Mouse (Mus musculus) layer of hippocampus, postnatal 10 days (tissue): ENCODE data around the gene Rbfox1. TPM values are rescaled to one million over a fixed set of nuclear protein-coding genes. Genes with fewer than 3 reads are reported as not detected.

ENCODE experiments used
- DNase-seq, 2 experiments: peaks; one replicate each; pipeline ENCODE4 v3.0.0; 2021; ENCODE audit warnings: low spot score in 2 of 2
- total RNA-seq, 2 experiments: library from RNA; stranded (reverse); gene quantifications; 2 replicates each; pipeline ENCODE4 v1.2.3; 2021

The Rbfox1 gene
- total RNA-seq, 2 experiments from 2014 or later: 275 to 280 TPM

- no peak for DNase-seq
These were observed 1322.4 kb downstream of the Rbfox1 start for GRCm38 (mm10) chr16:7207599-7207998.

GRCm38 (mm10) chr16:7212756-7213155 is 1327.6 kb downstream of the Rbfox1 start:
- no peak for DNase-seq

GRCm38 (mm10) chr16:7223265-7223664 is 1338.1 kb downstream of the Rbfox1 start:
- DNase-seq: no peak

GRCm38 (mm10) chr16:7226000-7226399 is 1340.8 kb downstream of the Rbfox1 start:
- DNase-seq: peak; percentile 66 to 74

- no peak for DNase-seq
These were observed 1343.1 kb downstream of the Rbfox1 start for GRCm38 (mm10) chr16:7228246-7228645.

- DNase-seq: no peak
These were observed 1344.1 kb downstream of the Rbfox1 start for GRCm38 (mm10) chr16:7229232-7229631.

- no peak for DNase-seq
These were observed 1356.5 kb downstream of the Rbfox1 start for GRCm38 (mm10) chr16:7241627-7242026.

- DNase-seq: no peak
These were observed 1357.3 kb downstream of the Rbfox1 start for GRCm38 (mm10) chr16:7242501-7242900.

- DNase-seq: no peak
These were observed 1359.2 kb downstream of the Rbfox1 start for GRCm38 (mm10) chr16:7244382-7244781.

- no peak for DNase-seq
These were observed 1366.5 kb downstream of the Rbfox1 start for GRCm38 (mm10) chr16:7251696-7252095.

GRCm38 (mm10) chr16:7257366-7257765 is 1372.2 kb downstream of the Rbfox1 start:
- no peak for DNase-seq

GRCm38 (mm10) chr16:7263261-7263660 is 1378.1 kb downstream of the Rbfox1 start:
- DNase-seq: no peak

- no peak for DNase-seq
These were observed 1380.6 kb downstream of the Rbfox1 start for GRCm38 (mm10) chr16:7265715-7266114.

- no peak for DNase-seq
These were observed 1390.3 kb downstream of the Rbfox1 start for GRCm38 (mm10) chr16:7275501-7275900.

GRCm38 (mm10) chr16:7275901-7276300 is 1390.7 kb downstream of the Rbfox1 start:
- DNase-seq: no peak

- no peak for DNase-seq
These were observed 1394.4 kb downstream of the Rbfox1 start for GRCm38 (mm10) chr16:7279544-7279943.

- peak; percentile 43 to 52 for DNase-seq
These were observed 1397.1 kb downstream of the Rbfox1 start for GRCm38 (mm10) chr16:7282257-7282656.

- no peak for DNase-seq
These were observed 1408.0 kb downstream of the Rbfox1 start for GRCm38 (mm10) chr16:7292985-7293805.

- DNase-seq: no peak
These were observed 1417.3 kb downstream of the Rbfox1 start for GRCm38 (mm10) chr16:7302416-7302815.

GRCm38 (mm10) chr16:7329196-7329595 is 1444.0 kb downstream of the Rbfox1 start:
- no peak for DNase-seq

- no peak for DNase-seq
These were observed 1456.0 kb downstream of the Rbfox1 start for GRCm38 (mm10) chr16:7341186-7341585.

- no peak for DNase-seq
These were observed 1460.1 kb downstream of the Rbfox1 start for GRCm38 (mm10) chr16:7345298-7345697.

- DNase-seq: no peak
These were observed 1461.0 kb downstream of the Rbfox1 start for GRCm38 (mm10) chr16:7346001-7346625.
